Mouse (Mus musculus): ENCODE measurements around the gene Vopp1.
"Not testable (repeated sequence)": the region's sequence is repeated elsewhere in the genome, so short reads cannot be mapped to it uniquely, and the experiment has no call there.

DNA sequence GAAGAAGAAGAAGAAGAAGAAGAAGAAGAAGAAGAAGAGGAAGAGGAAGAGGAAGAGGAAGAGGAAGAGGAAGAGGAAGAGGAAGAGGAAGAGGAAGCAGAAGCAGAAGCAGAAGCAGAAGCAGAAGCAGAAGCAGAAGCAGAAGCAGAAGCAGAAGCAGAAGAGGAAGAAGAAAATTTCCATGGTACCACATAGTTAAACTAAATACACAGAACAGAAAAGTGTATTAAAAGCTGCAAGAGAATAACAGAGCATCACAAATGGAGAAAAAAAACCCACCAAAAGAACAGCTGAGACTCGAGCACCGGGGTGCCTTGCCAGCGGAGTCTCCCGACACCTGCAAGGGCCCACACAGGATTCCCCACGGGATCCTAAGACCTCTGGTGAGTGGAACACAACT, 26.2 kb upstream of the Vopp1 start:
- TF ChIP-seq CTCF, EP300 (IDR thresholded peaks at IDR 0.05; ENCODE audit: low read depth): not testable (repeated sequence)

All from heart, postnatal 0 days (tissue).